Mouse (Mus musculus) olfactory bulb, adult 2 months (tissue): ENCODE results near the gene Bach2.

ENCODE experiments used
- CTCF ChIP-seq: fragments of 200-500 bp; IDR thresholded peaks from 2 replicates; pipeline ENCODE4 v1.5.1; 2012; ENCODE audit warnings: low read depth, mild to moderate bottlenecking, low read length, moderate library complexity; ENCODE audit not compliant: insufficient read depth
- POLR2A ChIP-seq: fragments of 200-500 bp; IDR thresholded peaks from 2 replicates; pipeline ENCODE4 v1.6.1; 2012; ENCODE audit warnings: mild to moderate bottlenecking, low read depth, low read length, moderate library complexity; ENCODE audit not compliant: insufficient read depth

GRCm38 (mm10) chr4:32481366-32482055, 242.9 kb downstream of the Bach2 start:
- no peak for TF ChIP-seq CTCF
- TF ChIP-seq POLR2A: no peak
